Mouse (Mus musculus) G1E (cell line): ENCODE results near the gene Ldlr. TPM values are rescaled to one million over a fixed set of nuclear protein-coding genes. Genes with fewer than 3 reads are reported as not detected.

Experiments used
- ATAC-seq: 2 replicates; pipeline ENCODE4 v1.8.0; 2016; ENCODE audit warnings: mild to moderate bottlenecking; ENCODE audit not compliant: insufficient number of reproducible peaks, poor library complexity, low FRiP score, severe bottlenecking; ENCODE audit errors: extremely low read depth
- DNase-seq: peaks from one replicate; pipeline ENCODE4 v3.0.0; 2012; ENCODE audit warnings: low spot score
- H3K27me3 ChIP-seq: 2 replicates; pipeline ENCODE4 v1.6.1; 2012; ENCODE audit warnings: mild to moderate bottlenecking, low read length, inconsistent platforms; ENCODE audit not compliant: insufficient read depth
- H3K36me3 ChIP-seq: replicated peaks from 2 replicates; pipeline ENCODE3; 2012; ENCODE audit warnings: mild to moderate bottlenecking, inconsistent platforms
- H3K4me1 ChIP-seq: 2 replicates; pipeline ENCODE4 v1.6.1; 2012; ENCODE audit warnings: low read depth, low read length, inconsistent platforms, mixed read lengths; ENCODE audit not compliant: insufficient read depth
- H3K4me3 ChIP-seq: 2 replicates; pipeline ENCODE4 v1.5.1; 2012; ENCODE audit warnings: low read depth, mild to moderate bottlenecking, inconsistent platforms, low read length, moderate library complexity, mixed read lengths
- H3K9me3 ChIP-seq: replicated peaks from 2 replicates; pipeline ENCODE4 v1.6.1; 2012; ENCODE audit warnings: inconsistent platforms
- CTCF ChIP-seq: IDR thresholded peaks from 2 replicates; pipeline ENCODE4 v1.5.1; 2012; ENCODE audit warnings: low read depth, low read length, inconsistent platforms, mixed read lengths
- GATA1 ChIP-seq: IDR thresholded peaks from 2 replicates; pipeline ENCODE4 v1.6.1; 2012; ENCODE audit warnings: borderline replicate concordance, low read length, inconsistent platforms, mixed read lengths
- GATA2 ChIP-seq: IDR thresholded peaks from 2 replicates; pipeline ENCODE4 v1.6.1; 2012; ENCODE audit warnings: low read depth, low read length, inconsistent platforms, borderline replicate concordance
- POLR2AphosphoS5 ChIP-seq: IDR thresholded peaks from 2 replicates; pipeline ENCODE4 v1.6.1; 2012; ENCODE audit warnings: low read depth, low read length, inconsistent platforms; ENCODE audit not compliant: insufficient replicate concordance
- TAL1 ChIP-seq: conservative IDR thresholded peaks from 2 replicates; pipeline ENCODE4 v1.6.1; 2012; ENCODE audit warnings: low read depth, low read length, inconsistent platforms, mixed read lengths
- polyA plus RNA-seq: library from polyadenylated mRNA; stranded (reverse); fragments of >175 nt; gene quantifications from 2 replicates; pipeline ENCODE4 v1.2.3, GENCODE M21; 2012
- total RNA-seq, 2 experiments: library from RNA; stranded (forward) in 1 of 2; stranded (reverse) in 1 of 2; fragments of 200-1000 nt in 1 of 2; fragments of >200 nt in 1 of 2; fragmentation: Nextera tagmentation in 1 of 2; gene quantifications; 2 replicates each; pipeline ENCODE4 v1.2.3; 2014 to 2017

Ldlr gene
- total and polyA plus RNA-seq, 3 experiments: 21.9 to 52.1 (median 37.5) TPM

- Histone ChIP-seq H3K36me3 (peaks cover 92% of the 10 kb centered on the region), H3K9me3 (no peaks in the 10 kb centered on the region), H3K4me1 (peaks cover 43% of the 10 kb centered on the region), H3K27me3 (no peaks in the 10 kb centered on the region), H3K4me3 (no peak overlapping the region)
- TF ChIP-seq GATA2: no peak
- 0 out of 2 replicates have a peak, but pooled peaks have one; percentile 33 for TF ChIP-seq POLR2AphosphoS5
- no peak for DNase-seq
- ATAC-seq: no peak; the same call in 1 of the 2 replicates
These were observed 28.1 kb downstream of the Ldlr start for GRCm38 (mm10) chr9:21751347-21751746.

DNA sequence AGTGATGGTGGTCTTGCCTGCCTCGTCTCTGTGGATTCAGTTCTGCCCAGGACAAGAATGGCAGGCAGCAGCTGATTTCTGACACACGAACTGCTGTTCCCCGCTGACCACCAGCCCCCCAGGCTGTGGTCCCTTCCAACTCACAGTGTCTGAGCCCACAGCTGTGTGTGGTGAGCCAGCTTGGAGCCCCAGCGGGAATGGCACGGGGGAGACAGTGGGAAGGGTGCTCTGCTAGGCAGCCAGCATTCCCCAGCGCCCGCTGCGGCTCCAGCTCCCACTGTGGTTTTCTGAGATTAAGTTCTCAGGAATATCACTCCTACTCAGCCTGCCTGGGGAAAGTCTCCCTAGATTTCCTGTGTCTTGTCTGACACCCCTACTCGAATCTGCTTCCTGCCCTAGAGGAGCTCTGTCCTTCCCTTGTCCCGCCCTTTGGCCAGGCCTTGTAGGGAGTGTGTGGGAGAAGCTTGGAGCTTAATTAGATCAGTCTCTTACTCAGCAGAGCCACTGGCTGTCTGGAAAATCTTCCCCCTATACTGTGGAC is 29.0 kb downstream of the Ldlr start:
- DNase-seq (no peak), ATAC-seq (no peak)
- no peaks in the 10 kb centered on the region for H3K9me3 ChIP-seq
- H3K36me3 ChIP-seq: peaks cover 92% of the 10 kb centered on the region
- TF ChIP-seq TAL1: no peak
- TF ChIP-seq GATA2: no peak
- no peak for TF ChIP-seq GATA1
- TF ChIP-seq POLR2AphosphoS5: no peak
- TF ChIP-seq CTCF: no peak
- peaks cover 44% of the 10 kb centered on the region for H3K4me1 ChIP-seq
- H3K27me3 ChIP-seq: no peaks in the 10 kb centered on the region
- H3K4me3 ChIP-seq: no peak overlapping the region

GRCm38 (mm10) chr9:21754003-21754402 is 30.7 kb downstream of the Ldlr start:
- H3K4me1 ChIP-seq: peaks cover 49% of the 10 kb centered on the region
- peaks cover 92% of the 10 kb centered on the region for H3K36me3 ChIP-seq
- H3K9me3 ChIP-seq: no peaks in the 10 kb centered on the region
- no peak for TF ChIP-seq POLR2AphosphoS5
- TF ChIP-seq TAL1: no peak
- no peak for TF ChIP-seq GATA2
- TF ChIP-seq GATA1: no peak
- no peak for TF ChIP-seq CTCF
- DNase-seq (no peak), ATAC-seq (no peak)
- H3K27me3 ChIP-seq: no peaks in the 10 kb centered on the region
- H3K4me3 ChIP-seq: no peak overlapping the region

DNA sequence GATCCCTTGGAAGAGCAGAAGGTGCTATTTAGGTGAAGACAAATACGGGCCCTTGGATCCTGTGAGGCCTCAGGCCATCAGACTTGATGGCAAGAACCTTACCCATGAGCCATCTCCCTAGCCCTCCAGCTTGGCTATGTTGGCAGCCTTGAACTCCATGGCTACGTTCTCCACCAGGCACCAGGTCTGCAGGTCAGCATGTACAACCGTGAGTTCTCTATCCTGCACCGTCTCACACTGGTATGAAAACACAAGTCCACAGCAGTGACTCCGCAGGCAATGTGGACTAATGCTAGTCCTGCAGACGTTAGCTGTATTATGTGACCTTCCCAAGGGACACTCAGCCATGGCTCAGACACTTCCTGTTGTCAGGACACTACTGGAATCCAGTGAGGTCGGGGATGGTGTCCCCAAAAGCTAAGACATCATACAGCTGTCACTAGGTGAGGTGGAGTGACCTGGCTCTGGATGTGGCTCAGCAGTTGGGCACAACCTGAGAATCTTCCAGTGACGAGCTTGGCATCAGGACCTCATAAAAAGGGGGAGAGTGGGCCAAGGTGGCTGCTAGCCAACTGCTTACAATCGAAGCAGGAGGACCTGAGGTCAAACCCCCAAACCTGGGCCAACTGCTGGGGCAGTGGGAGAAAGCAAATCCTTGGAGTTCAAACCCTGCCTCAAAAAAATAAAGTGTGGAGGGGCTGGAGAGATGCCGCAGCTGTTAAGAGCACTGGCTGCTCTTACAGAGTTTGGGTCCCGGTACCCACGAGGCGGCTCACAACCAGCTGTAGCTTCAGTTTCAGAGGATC is 31.4 kb downstream of the Ldlr start:
- peaks cover 88% of the 10 kb centered on the region for H3K36me3 ChIP-seq
- no peak for DNase-seq
- peaks cover 53% of the 10 kb centered on the region for H3K4me1 ChIP-seq
- H3K9me3 ChIP-seq: no peaks in the 10 kb centered on the region
- TF ChIP-seq POLR2AphosphoS5: no peak
- no peak for TF ChIP-seq GATA1
- TF ChIP-seq CTCF: no peak
- TF ChIP-seq GATA2: no peak
- no peak for TF ChIP-seq TAL1
- H3K4me3 ChIP-seq: no peak overlapping the region
- no peak for ATAC-seq
- no peaks in the 10 kb centered on the region for H3K27me3 ChIP-seq

GRCm38 (mm10) chr9:21758576-21759529 is 35.6 kb downstream of the Ldlr start:
- Histone ChIP-seq H3K36me3 (peaks cover 53% of the 10 kb centered on the region), H3K4me1 (peaks cover 52% of the 10 kb centered on the region), H3K27me3 (no peaks in the 10 kb centered on the region), H3K9me3 (no peaks in the 10 kb centered on the region), H3K4me3 (peak overlapping the region; percentile 89)
- TF ChIP-seq GATA2: no peak
- no peak for TF ChIP-seq POLR2AphosphoS5
- no peak for TF ChIP-seq CTCF
- TF ChIP-seq GATA1: no peak
- TF ChIP-seq TAL1: no peak
- ATAC-seq (no peak), DNase-seq (no peak)

DNA sequence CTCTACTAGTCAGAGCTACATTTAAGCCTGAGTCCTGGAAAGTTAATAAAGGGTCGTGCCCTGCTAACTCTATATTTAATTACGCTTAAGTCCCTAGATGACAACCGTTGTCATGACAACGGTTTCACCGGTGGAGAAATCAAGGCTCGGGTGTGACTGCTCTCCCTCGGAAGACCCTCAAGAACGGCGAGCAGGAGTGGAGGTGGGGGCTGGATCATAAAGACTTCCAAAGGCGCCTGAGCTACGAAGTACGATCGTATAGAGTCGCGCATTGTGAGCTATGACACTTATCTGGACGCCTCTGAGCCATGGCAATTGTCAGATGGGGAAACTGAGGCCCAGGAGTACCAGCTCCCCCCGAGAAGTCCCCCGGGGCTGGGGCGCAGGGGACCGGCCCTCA is 36.4 kb downstream of the Ldlr start:
- no peak for TF ChIP-seq POLR2AphosphoS5
- no peak for TF ChIP-seq GATA1
- no peak for TF ChIP-seq TAL1
- TF ChIP-seq GATA2: no peak
- no peak for TF ChIP-seq CTCF
- ATAC-seq: no peak
- Histone ChIP-seq H3K36me3 (peaks cover 44% of the 10 kb centered on the region), H3K27me3 (no peaks in the 10 kb centered on the region), H3K4me1 (peaks cover 52% of the 10 kb centered on the region), H3K4me3 (peak overlapping the region; percentile 89), H3K9me3 (no peaks in the 10 kb centered on the region)
- DNase-seq: no peak
